Mouse (Mus musculus): ENCODE data around the gene Faf2. TPM values are rescaled to one million over a fixed set of nuclear protein-coding genes. Genes with fewer than 3 reads are reported as not detected.

Faf2 gene
- polyA plus RNA-seq (2017; shearing (Covaris generic)): 105 TPM

DNA sequence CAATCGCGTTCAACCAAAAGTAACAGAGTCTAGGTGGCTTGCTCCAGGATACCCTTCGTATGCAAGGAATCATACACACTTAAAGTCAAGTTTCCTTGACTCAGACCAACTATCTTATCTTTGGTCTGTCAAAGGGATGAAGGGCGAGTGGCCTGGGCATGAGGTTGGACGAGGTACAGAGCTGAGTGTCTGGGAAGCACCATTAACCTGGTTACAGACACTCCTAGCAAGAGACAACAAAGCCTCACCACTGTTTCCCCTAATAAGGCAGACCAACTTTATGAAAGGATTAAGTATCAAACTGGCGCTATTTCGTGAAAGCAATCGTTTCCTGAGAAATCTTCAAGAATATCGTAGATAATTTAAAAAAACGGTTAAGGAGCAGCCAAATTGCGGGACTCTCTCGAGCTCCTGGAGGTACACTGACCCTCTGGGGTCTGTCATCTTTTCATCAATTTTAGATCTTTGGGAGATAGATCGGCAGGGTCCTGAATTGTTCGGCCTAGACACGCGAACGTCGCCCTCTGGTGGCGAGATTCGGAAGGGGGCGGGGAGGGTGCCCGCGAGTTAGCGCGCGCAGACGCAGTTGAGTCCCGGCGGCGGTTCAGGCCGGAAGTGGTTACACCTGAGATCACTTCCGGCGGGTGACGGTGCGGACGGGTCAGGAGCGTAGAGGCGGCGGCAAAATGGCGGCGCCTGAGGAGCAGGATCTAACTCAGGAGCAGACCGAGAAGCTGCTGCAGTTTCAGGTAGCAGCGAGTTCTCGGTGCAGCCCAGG is at the start of gene Faf2:
Faf2 (plus strand) TSS at position 630 of the 778 bp plus-strand sequence.

DNA sequence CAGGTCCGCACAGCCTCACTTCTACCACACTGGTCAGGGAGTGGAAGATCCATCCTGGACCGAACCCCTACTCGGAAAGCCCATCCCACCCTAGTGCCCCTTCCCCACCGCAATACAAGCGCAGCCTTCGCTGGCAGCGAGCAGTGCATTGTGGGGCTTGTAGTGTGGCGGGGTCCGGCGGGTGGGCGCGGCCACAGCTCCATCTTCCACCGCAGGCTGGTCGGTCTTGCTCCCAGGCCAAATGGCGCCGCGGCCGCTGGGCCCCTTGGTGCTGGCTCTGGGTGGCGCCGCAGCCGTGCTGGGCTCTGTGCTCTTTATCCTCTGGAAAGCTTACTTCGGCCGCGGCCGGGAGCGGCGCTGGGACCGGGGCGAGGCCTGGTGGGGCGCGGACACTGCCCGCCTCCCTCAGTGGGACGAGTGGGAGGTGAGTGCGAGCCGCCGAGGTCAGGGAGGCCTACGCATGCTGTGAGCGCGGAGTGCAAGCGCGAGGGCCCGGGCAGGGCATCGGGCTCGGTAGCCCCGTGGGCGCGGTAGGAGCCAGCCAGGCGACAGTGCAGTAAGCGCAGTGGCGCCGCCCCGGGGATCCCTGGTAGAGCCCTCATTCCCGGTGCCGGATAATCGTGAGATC is 46.6 kb upstream of the Faf2 start, which contains the start of gene Arl10:
Arl10 (plus strand) TSS at position 162 of the 628 bp plus-strand sequence.

GRCm38 (mm10) chr13:54589996-54590951 is 31.3 kb upstream of the Faf2 start, which contains the start of the genes Nop16 and Higd2a:
Gene Nop16, minus strand, starts transcription at chr13:54590090.
Gene Higd2a, plus strand, starts transcription at chr13:54590207.

DNA sequence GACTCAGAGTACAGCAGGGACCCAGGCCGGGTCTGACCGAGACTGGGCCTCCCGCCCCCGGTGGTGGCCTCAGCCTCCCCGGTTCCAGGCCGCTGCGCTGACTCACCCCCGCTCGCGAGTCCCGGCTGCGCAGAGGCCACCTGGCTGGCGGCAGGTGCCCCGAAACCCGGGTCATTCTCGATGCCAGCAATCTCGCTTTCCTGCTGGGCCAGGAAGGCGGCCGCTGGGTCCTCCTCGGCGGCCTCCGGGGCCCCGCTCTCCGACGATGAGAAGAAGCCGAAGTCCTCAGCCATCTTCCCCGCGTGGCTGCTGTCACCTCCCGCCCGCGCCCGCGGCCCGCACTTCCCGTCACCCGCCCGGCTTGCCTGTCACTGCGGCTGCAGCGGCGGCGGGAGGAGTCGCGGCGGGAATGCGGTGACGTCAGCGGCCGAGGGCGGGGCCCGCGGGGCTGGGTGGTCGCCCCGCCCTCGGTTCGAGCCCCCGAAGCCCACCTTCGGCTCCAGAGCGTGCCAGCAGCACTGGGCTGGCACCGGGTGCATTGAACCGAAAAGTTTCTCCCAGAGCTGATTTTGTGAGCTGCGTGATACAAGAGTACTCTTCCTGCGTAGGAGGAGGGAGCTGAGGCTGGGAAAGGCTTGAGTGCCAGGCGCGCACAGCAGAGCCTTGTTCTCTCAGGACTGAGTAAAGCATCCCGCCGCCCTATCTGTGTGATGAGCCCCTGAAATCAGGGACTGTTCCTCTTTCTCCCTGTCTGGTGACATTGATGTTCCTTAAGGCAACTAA is 10.4 kb upstream of the Faf2 start, which contains the start of gene Cltb:
Cltb (minus strand) TSS at position 373 of the 783 bp plus-strand sequence.

GRCm38 (mm10) chr13:54693558-54694347 is 72.2 kb downstream of the Faf2 start, which contains the start of gene Rnf44:
Gene Rnf44, minus strand, starts transcription at chr13:54693907.

DNA sequence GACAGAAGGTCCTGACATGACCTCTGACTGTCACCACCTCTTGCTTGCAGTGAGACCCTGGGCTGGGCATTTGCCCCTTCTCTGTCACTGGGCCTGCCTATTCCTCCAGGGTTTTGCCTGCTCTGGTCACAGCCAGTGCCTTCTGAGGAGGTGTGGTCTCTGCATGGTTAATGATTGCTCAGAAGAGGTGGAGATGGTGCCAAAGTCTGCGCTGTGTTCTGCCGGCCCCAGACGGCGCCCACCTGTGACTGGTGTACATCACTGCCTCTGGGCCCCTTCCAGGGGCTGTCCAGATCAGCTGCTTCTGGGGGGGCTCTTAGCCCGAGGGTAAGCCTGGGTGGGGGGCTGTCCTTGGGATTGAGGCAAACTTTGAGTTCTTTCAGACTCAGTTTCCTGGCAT is 79.7 kb downstream of the Faf2 start, which contains the start of gene Cdhr2:
Cdhr2 (plus strand) TSS at position 219 of the 400 bp plus-strand sequence.

Other genes starting within 250 kb of the Faf2 start
- 29.9 TPM for gene Thoc3, start 152.9 kb upstream of the Faf2 start, polyA plus RNA-seq (2017; shearing (Covaris generic))
- gene Simc1, start 118.0 kb upstream of the Faf2 start, polyA plus RNA-seq (2017; shearing (Covaris generic)): 8.8 TPM
- 84.2 TPM for gene 4833439L19Rik, start 56.3 kb upstream of the Faf2 start, polyA plus RNA-seq (2017; shearing (Covaris generic))
- 6.6 TPM for gene Arl10, start 46.8 kb upstream of the Faf2 start, polyA plus RNA-seq (2017; shearing (Covaris generic))
- gene Nop16, start 31.7 kb upstream of the Faf2 start, polyA plus RNA-seq (2017; shearing (Covaris generic)): 62.6 TPM
- gene Higd2a, start 31.6 kb upstream of the Faf2 start, polyA plus RNA-seq (2017; shearing (Covaris generic)): 215 TPM
- gene Cltb, start 10.4 kb upstream of the Faf2 start, polyA plus RNA-seq (2017; shearing (Covaris generic)): 36.6 TPM
- gene Rnf44, start 72.1 kb downstream of the Faf2 start, polyA plus RNA-seq (2017; shearing (Covaris generic)): 45.2 TPM
- not detected for gene Cdhr2, start 79.7 kb downstream of the Faf2 start, polyA plus RNA-seq (2017; shearing (Covaris generic))
- not detected for gene Gprin1, start 128.1 kb downstream of the Faf2 start, polyA plus RNA-seq (2017; shearing (Covaris generic))
- 0.81 TPM for gene Sncb, start 144.8 kb downstream of the Faf2 start, polyA plus RNA-seq (2017; shearing (Covaris generic))
- gene Eif4e1b, start 162.2 kb downstream of the Faf2 start, polyA plus RNA-seq (2017; shearing (Covaris generic)): not detected
- gene Tspan17, start 167.6 kb downstream of the Faf2 start, polyA plus RNA-seq (2017; shearing (Covaris generic)): 2.6 TPM

Measured in CD4-positive, CD25-positive, alpha-beta regulatory T cell, adult 9 weeks (primary cell).